Mouse (Mus musculus) CH12.LX (cell line): ENCODE measurements around the gene Wnt11. TPM values are rescaled to one million over a fixed set of nuclear protein-coding genes. Genes with fewer than 3 reads are reported as not detected.

ENCODE experiments used
- DNase-seq: peaks from one replicate; pipeline ENCODE4 v3.0.0-alpha.2; 2013; ENCODE audit errors: extremely low read depth
- H3K27ac ChIP-seq: 2 replicates; pipeline ENCODE4 v1.5.1; 2012; ENCODE audit warnings: low read depth, mild to moderate bottlenecking, control low read depth, moderate library complexity; ENCODE audit not compliant: insufficient read depth
- H3K27me3 ChIP-seq: replicated peaks from 2 replicates; pipeline ENCODE3; 2012; ENCODE audit warnings: inconsistent platforms
- H3K36me3 ChIP-seq, 2 experiments: replicated peaks in 1 of 2; 2 replicates each; pipeline versions ENCODE3 to v1.6.1; 2012; ENCODE audit warnings: inconsistent platforms in 1 of 2, low read length in 1 of 2, mild to moderate bottlenecking in 1 of 2, mixed read lengths in 1 of 2, moderate library complexity in 1 of 2; ENCODE audit not compliant: control insufficient read depth in 1 of 2, insufficient read depth in 1 of 2
- H3K4me1 ChIP-seq, 2 experiments: 2 replicates each; pipeline ENCODE4 v1.6.1; 2012; ENCODE audit warnings: inconsistent platforms in 1 of 2, moderate library complexity in 1 of 2; ENCODE audit not compliant: insufficient read depth in 2 of 2, control insufficient read depth in 1 of 2
- H3K4me2 ChIP-seq: 2 replicates; pipeline ENCODE4 v1.6.1; 2012; ENCODE audit warnings: low read depth, mild to moderate bottlenecking, control low read depth; ENCODE audit not compliant: poor library complexity, insufficient read depth, severe bottlenecking
- H3K4me3 ChIP-seq, 3 experiments: fragments of 150-350 bp in 1 of 3; sonication (generic) in 1 of 3; replicated peaks in 1 of 3; 2 replicates each; pipeline versions ENCODE3 to v1.5.1; 2011 to 2012; ENCODE audit warnings: low read depth in 2 of 3, low read length in 2 of 3, mild to moderate bottlenecking in 2 of 3, moderate library complexity in 2 of 3, control low read depth in 1 of 3, improper control_type of control experiment in 1 of 3, inconsistent platforms in 1 of 3, mixed read lengths in 1 of 3; ENCODE audit not compliant: poor library complexity in 1 of 3
- H3K79me2 ChIP-seq: replicated peaks from 2 replicates; pipeline ENCODE4 v1.6.1; 2012; ENCODE audit warnings: mild to moderate bottlenecking, moderate library complexity; ENCODE audit not compliant: control insufficient read depth, poor library complexity, insufficient read depth, severe bottlenecking; ENCODE audit errors: extremely low read depth
- H3K9ac ChIP-seq: 2 replicates; pipeline ENCODE4 v1.6.1; 2012; ENCODE audit warnings: low read depth, mild to moderate bottlenecking, control low read depth, moderate library complexity; ENCODE audit not compliant: insufficient read depth
- H3K9me3 ChIP-seq: replicated peaks from 2 replicates; pipeline ENCODE3; 2012; ENCODE audit warnings: low read length, inconsistent platforms, mixed read lengths
- CHD1 ChIP-seq: IDR thresholded peaks from 2 replicates; pipeline ENCODE4 v1.6.1; 2012; ENCODE audit warnings: low read depth, low read length, improper control_type of control experiment, inconsistent platforms
- CHD2 ChIP-seq: IDR thresholded peaks from 2 replicates; pipeline ENCODE4 v1.6.1; 2011; ENCODE audit warnings: low read length, improper control_type of control experiment
- E2F4 ChIP-seq: IDR thresholded peaks from 2 replicates; pipeline ENCODE4 v1.6.1; 2011; ENCODE audit warnings: low read depth, low read length, improper control_type of control experiment; ENCODE audit not compliant: insufficient replicate concordance
- ELF1 ChIP-seq: IDR thresholded peaks from 2 replicates; pipeline ENCODE4 v1.6.1; 2014; ENCODE audit warnings: low read depth, mild to moderate bottlenecking, inconsistent platforms, low read length, improper control_type of control experiment
- GABPA ChIP-seq: IDR thresholded peaks from 2 replicates; pipeline ENCODE4 v1.6.1; 2012; ENCODE audit warnings: low read depth, low read length, improper control_type of control experiment, inconsistent platforms; ENCODE audit not compliant: insufficient replicate concordance
- HCFC1 ChIP-seq: IDR thresholded peaks from 2 replicates; pipeline ENCODE4 v1.6.1; 2012; ENCODE audit warnings: low read depth, mild to moderate bottlenecking, inconsistent platforms, low read length, improper control_type of control experiment
- JUN ChIP-seq: IDR thresholded peaks from 2 replicates; pipeline ENCODE4 v1.6.1; 2011; ENCODE audit warnings: low read depth, mild to moderate bottlenecking, low read length, improper control_type of control experiment, moderate library complexity; ENCODE audit not compliant: insufficient read depth
- JUND ChIP-seq: conservative IDR thresholded peaks from 2 replicates; pipeline ENCODE4 v1.6.1; 2011; ENCODE audit warnings: low read depth, low read length, improper control_type of control experiment
- MAFK ChIP-seq: IDR thresholded peaks from 2 replicates; pipeline ENCODE4 v1.6.1; 2011; ENCODE audit warnings: low read length, improper control_type of control experiment; ENCODE audit not compliant: insufficient replicate concordance
- MAX ChIP-seq: IDR thresholded peaks from 2 replicates; pipeline ENCODE4 v1.6.1; 2011; ENCODE audit warnings: low read length, improper control_type of control experiment
- MAZ ChIP-seq: IDR thresholded peaks from 2 replicates; pipeline ENCODE4 v1.6.1; 2012; ENCODE audit warnings: low read depth, mild to moderate bottlenecking, inconsistent platforms, low read length, improper control_type of control experiment, moderate library complexity
- MXI1 ChIP-seq: IDR thresholded peaks from 2 replicates; pipeline ENCODE4 v1.6.1; 2011; ENCODE audit warnings: mild to moderate bottlenecking, low read depth, low read length, improper control_type of control experiment
- NELFE ChIP-seq: IDR thresholded peaks from 2 replicates; pipeline ENCODE4 v1.6.1; 2011; ENCODE audit warnings: low read depth, low read length, improper control_type of control experiment
- NRF1 ChIP-seq: IDR thresholded peaks from 2 replicates; pipeline ENCODE4 v1.6.1; 2014; ENCODE audit warnings: low read depth, mild to moderate bottlenecking, inconsistent platforms, low read length, improper control_type of control experiment, moderate library complexity
- PAX5 ChIP-seq: IDR thresholded peaks from 2 replicates; pipeline ENCODE4 v1.6.1; 2012; ENCODE audit warnings: low read length, inconsistent platforms, mixed read lengths
- POLR2A ChIP-seq: IDR thresholded peaks from 2 replicates; pipeline ENCODE4 v1.6.1; 2011; ENCODE audit warnings: low read depth, mild to moderate bottlenecking, improper control_type of control experiment, low read length
- POLR2AphosphoS2 ChIP-seq: IDR thresholded peaks from 2 replicates; pipeline ENCODE4 v1.6.1; 2011; ENCODE audit warnings: low read depth, low read length, improper control_type of control experiment
- SIN3A ChIP-seq: IDR thresholded peaks from 2 replicates; pipeline ENCODE4 v1.6.1; 2012; ENCODE audit warnings: low read length, improper control_type of control experiment, inconsistent platforms
- TBP ChIP-seq: conservative IDR thresholded peaks from 2 replicates; pipeline ENCODE4 v1.6.1; 2011; ENCODE audit warnings: low read depth, low read length, improper control_type of control experiment
- TCF12 ChIP-seq: IDR thresholded peaks from 2 replicates; pipeline ENCODE4 v1.6.1; 2014; ENCODE audit warnings: low read depth, mild to moderate bottlenecking, inconsistent platforms, low read length, improper control_type of control experiment
- UBTF ChIP-seq: IDR thresholded peaks from 2 replicates; pipeline ENCODE4 v1.6.1; 2012; ENCODE audit warnings: low read depth, mild to moderate bottlenecking, inconsistent platforms, low read length, improper control_type of control experiment, moderate library complexity
- ZC3H11A ChIP-seq: IDR thresholded peaks from 2 replicates; pipeline ENCODE4 v1.6.1; 2012; ENCODE audit warnings: low read depth, mild to moderate bottlenecking, inconsistent platforms, low read length, improper control_type of control experiment
- ZKSCAN1 ChIP-seq: IDR thresholded peaks from 2 replicates; pipeline ENCODE4 v1.6.1; 2012; ENCODE audit warnings: low read depth, inconsistent platforms, low read length, improper control_type of control experiment, borderline replicate concordance
- dilution Hi-C: fragments of 300-500 bp; cut with MboI; formaldehyde crosslinking; loops from 2 replicates; pipeline ENCODE4 v1.14.3; 2020; ENCODE audit warnings: low sequenced_read_pairs; ENCODE audit not compliant: extremely low pct_unique_long_range_greater_than_20kb, extremely low pct_ligation_motif_present
- in situ Hi-C: fragments of 300-500 bp; cut with MboI; formaldehyde crosslinking; loops from 3 replicates; pipeline ENCODE4 v1.14.3; 2019; ENCODE audit warnings: low sequenced_read_pairs, low pct_ligation_motif_present, low pct_unique_long_range_greater_than_20kb, mixed read lengths
- polyA plus RNA-seq: library from polyadenylated mRNA; unstranded; fragments of >175 nt; gene quantifications from 2 replicates; pipeline ENCODE4 v1.2.1, GENCODE M21; 2012; ENCODE audit warnings: low read depth; ENCODE audit not compliant: insufficient read length
- total RNA-seq, 2 experiments: library from RNA; depleted of rRNA; stranded (reverse); fragments of 300-350 nt in 1 of 2; fragments of >200 nt in 1 of 2; gene quantifications; 2 replicates each; pipeline ENCODE4 v1.2.3; 2012 to 2014

The Wnt11 gene
- total and polyA plus RNA-seq, 3 experiments: 0.21 TPM; not detected in 2

- Histone ChIP-seq H3K9ac (no peak overlapping the region), H3K79me2 (no peaks in the 10 kb centered on the region), H3K36me3 (peaks cover 0 to 85% of the 10 kb centered on the region in 2 experiments), H3K4me3 (no peak overlapping the region), H3K27me3 (no peaks in the 10 kb centered on the region)
- dilution Hi-C loops: no loop called here
- in situ Hi-C loops: no loop called here
- TF ChIP-seq PAX5: no peak
- TF ChIP-seq MAZ: no peak
- no peak for TF ChIP-seq GABPA
- no peak for TF ChIP-seq MAX
- no peak for TF ChIP-seq CHD1
- TF ChIP-seq, all 38 proteins: peak for 0
- H3K4me2 ChIP-seq: no peak overlapping the region
- no peaks in the 10 kb centered on the region for H3K9me3 ChIP-seq
- H3K4me1 ChIP-seq: peaks cover 0 to 5% of the 10 kb centered on the region in 2 experiments; a peak in 1 of 4 replicates
- DNase-seq: no peak
- H3K27ac ChIP-seq: no peak overlapping the region
Observed at GRCm38 (mm10) chr7:98895501-98896095, 60.7 kb downstream of the Wnt11 start.

- no peak overlapping the region for H3K4me3 ChIP-seq
- H3K9ac ChIP-seq: no peak overlapping the region
- DNase-seq: no peak
- peaks cover 0 to 87% of the 10 kb centered on the region in 2 experiments for H3K36me3 ChIP-seq
- H3K27me3 ChIP-seq: no peaks in the 10 kb centered on the region
- no peak overlapping the region for H3K4me2 ChIP-seq
- H3K27ac ChIP-seq: no peak overlapping the region
- H3K79me2 ChIP-seq: no peaks in the 10 kb centered on the region
- dilution Hi-C loops (no loop called here), in situ Hi-C loops (no loop called here)
- H3K9me3 ChIP-seq: peaks cover 6% of the 10 kb centered on the region
- H3K4me1 ChIP-seq: peaks cover 0 to 5% of the 10 kb centered on the region in 2 experiments; a peak in 1 of 4 replicates
- no peak for TF ChIP-seq ELF1
- TF ChIP-seq ZC3H11A: no peak
- TF ChIP-seq UBTF: no peak
- TF ChIP-seq MAFK: no peak
- no peak for TF ChIP-seq E2F4
- no peak for TF ChIP-seq NELFE
- no peak for TF ChIP-seq POLR2AphosphoS2
- no peak for TF ChIP-seq TCF12
- no peak for TF ChIP-seq MXI1
- TF ChIP-seq MAX: no peak
- no peak for TF ChIP-seq JUN
- TF ChIP-seq JUND: no peak
- no peak for TF ChIP-seq ZKSCAN1
- TF ChIP-seq NRF1: no peak
- TF ChIP-seq SIN3A: no peak
- no peak for TF ChIP-seq HCFC1
- TF ChIP-seq CHD2: no peak
- no peak for TF ChIP-seq POLR2A
- no peak for TF ChIP-seq TBP
- TF ChIP-seq PAX5: no peak
Observed at GRCm38 (mm10) chr7:98897323-98897722, 62.4 kb downstream of the Wnt11 start.
